Mouse (Mus musculus) CH12.LX (cell line): ENCODE measurements around the gene Sirt6. TPM values are rescaled to one million over a fixed set of nuclear protein-coding genes. Genes with fewer than 3 reads are reported as not detected.

Experiments used
- DNase-seq: peaks from one replicate; pipeline ENCODE4 v3.0.0-alpha.2; 2013; ENCODE audit errors: extremely low read depth
- H3K27ac ChIP-seq: 2 replicates; pipeline ENCODE4 v1.5.1; 2012; ENCODE audit warnings: low read depth, mild to moderate bottlenecking, control low read depth, moderate library complexity; ENCODE audit not compliant: insufficient read depth
- H3K27me3 ChIP-seq: replicated peaks from 2 replicates; pipeline ENCODE3; 2012; ENCODE audit warnings: inconsistent platforms
- H3K36me3 ChIP-seq, 2 experiments: replicated peaks in 1 of 2; 2 replicates each; pipeline versions ENCODE3 to v1.6.1; 2012; ENCODE audit warnings: inconsistent platforms in 1 of 2, low read length in 1 of 2, mild to moderate bottlenecking in 1 of 2, mixed read lengths in 1 of 2, moderate library complexity in 1 of 2; ENCODE audit not compliant: control insufficient read depth in 1 of 2, insufficient read depth in 1 of 2
- H3K4me1 ChIP-seq, 2 experiments: 2 replicates each; pipeline ENCODE4 v1.6.1; 2012; ENCODE audit warnings: inconsistent platforms in 1 of 2, moderate library complexity in 1 of 2; ENCODE audit not compliant: insufficient read depth in 2 of 2, control insufficient read depth in 1 of 2
- H3K4me2 ChIP-seq: 2 replicates; pipeline ENCODE4 v1.6.1; 2012; ENCODE audit warnings: low read depth, mild to moderate bottlenecking, control low read depth; ENCODE audit not compliant: poor library complexity, insufficient read depth, severe bottlenecking
- H3K4me3 ChIP-seq, 3 experiments: fragments of 150-350 bp in 1 of 3; sonication (generic) in 1 of 3; replicated peaks in 1 of 3; 2 replicates each; pipeline versions ENCODE3 to v1.5.1; 2011 to 2012; ENCODE audit warnings: low read depth in 2 of 3, low read length in 2 of 3, mild to moderate bottlenecking in 2 of 3, moderate library complexity in 2 of 3, control low read depth in 1 of 3, improper control_type of control experiment in 1 of 3, inconsistent platforms in 1 of 3, mixed read lengths in 1 of 3; ENCODE audit not compliant: poor library complexity in 1 of 3
- H3K79me2 ChIP-seq: replicated peaks from 2 replicates; pipeline ENCODE4 v1.6.1; 2012; ENCODE audit warnings: mild to moderate bottlenecking, moderate library complexity; ENCODE audit not compliant: control insufficient read depth, poor library complexity, insufficient read depth, severe bottlenecking; ENCODE audit errors: extremely low read depth
- H3K9ac ChIP-seq: 2 replicates; pipeline ENCODE4 v1.6.1; 2012; ENCODE audit warnings: low read depth, mild to moderate bottlenecking, control low read depth, moderate library complexity; ENCODE audit not compliant: insufficient read depth
- H3K9me3 ChIP-seq: replicated peaks from 2 replicates; pipeline ENCODE3; 2012; ENCODE audit warnings: low read length, inconsistent platforms, mixed read lengths
- BHLHE40 ChIP-seq: IDR thresholded peaks from 2 replicates; pipeline ENCODE4 v1.6.1; 2011; ENCODE audit warnings: mild to moderate bottlenecking, low read depth, low read length, improper control_type of control experiment
- CHD2 ChIP-seq: IDR thresholded peaks from 2 replicates; pipeline ENCODE4 v1.6.1; 2011; ENCODE audit warnings: low read length, improper control_type of control experiment
- CTCF ChIP-seq, 2 experiments: IDR thresholded peaks in 1 of 2; conservative IDR thresholded peaks in 1 of 2; 2 replicates each; pipeline ENCODE4 v1.5.1; 2011 to 2012; ENCODE audit warnings: low read depth in 2 of 2, low read length in 2 of 2, improper control_type of control experiment in 1 of 2, inconsistent platforms in 1 of 2, mild to moderate bottlenecking in 1 of 2, moderate library complexity in 1 of 2
- ELF1 ChIP-seq: IDR thresholded peaks from 2 replicates; pipeline ENCODE4 v1.6.1; 2014; ENCODE audit warnings: low read depth, mild to moderate bottlenecking, inconsistent platforms, low read length, improper control_type of control experiment
- EP300 ChIP-seq: IDR thresholded peaks from 2 replicates; pipeline ENCODE4 v1.6.1; 2011; ENCODE audit warnings: low read length, improper control_type of control experiment
- HCFC1 ChIP-seq: IDR thresholded peaks from 2 replicates; pipeline ENCODE4 v1.6.1; 2012; ENCODE audit warnings: low read depth, mild to moderate bottlenecking, inconsistent platforms, low read length, improper control_type of control experiment
- IRF4 ChIP-seq: IDR thresholded peaks from 2 replicates; pipeline ENCODE4 v1.6.1; 2014; ENCODE audit warnings: low read depth, mild to moderate bottlenecking, inconsistent platforms, low read length, improper control_type of control experiment
- JUN ChIP-seq: IDR thresholded peaks from 2 replicates; pipeline ENCODE4 v1.6.1; 2011; ENCODE audit warnings: low read depth, mild to moderate bottlenecking, low read length, improper control_type of control experiment, moderate library complexity; ENCODE audit not compliant: insufficient read depth
- JUND ChIP-seq: conservative IDR thresholded peaks from 2 replicates; pipeline ENCODE4 v1.6.1; 2011; ENCODE audit warnings: low read depth, low read length, improper control_type of control experiment
- KAT2A ChIP-seq: IDR thresholded peaks from 2 replicates; pipeline ENCODE4 v1.6.1; 2012; ENCODE audit warnings: low read length, improper control_type of control experiment, inconsistent platforms; ENCODE audit not compliant: insufficient replicate concordance
- MAFK ChIP-seq: IDR thresholded peaks from 2 replicates; pipeline ENCODE4 v1.6.1; 2011; ENCODE audit warnings: low read length, improper control_type of control experiment; ENCODE audit not compliant: insufficient replicate concordance
- MAX ChIP-seq: IDR thresholded peaks from 2 replicates; pipeline ENCODE4 v1.6.1; 2011; ENCODE audit warnings: low read length, improper control_type of control experiment
- MAZ ChIP-seq: IDR thresholded peaks from 2 replicates; pipeline ENCODE4 v1.6.1; 2012; ENCODE audit warnings: low read depth, mild to moderate bottlenecking, inconsistent platforms, low read length, improper control_type of control experiment, moderate library complexity
- MEF2A ChIP-seq: IDR thresholded peaks from 2 replicates; pipeline ENCODE4 v1.6.1; 2014; ENCODE audit warnings: low read depth, mild to moderate bottlenecking, inconsistent platforms, low read length, improper control_type of control experiment, borderline replicate concordance
- MXI1 ChIP-seq: IDR thresholded peaks from 2 replicates; pipeline ENCODE4 v1.6.1; 2011; ENCODE audit warnings: mild to moderate bottlenecking, low read depth, low read length, improper control_type of control experiment
- NELFE ChIP-seq: IDR thresholded peaks from 2 replicates; pipeline ENCODE4 v1.6.1; 2011; ENCODE audit warnings: low read depth, low read length, improper control_type of control experiment
- NRF1 ChIP-seq: IDR thresholded peaks from 2 replicates; pipeline ENCODE4 v1.6.1; 2014; ENCODE audit warnings: low read depth, mild to moderate bottlenecking, inconsistent platforms, low read length, improper control_type of control experiment, moderate library complexity
- RAD21 ChIP-seq: IDR thresholded peaks from 2 replicates; pipeline ENCODE4 v1.6.1; 2011; ENCODE audit warnings: low read depth, mild to moderate bottlenecking, low read length, improper control_type of control experiment, moderate library complexity
- RCOR1 ChIP-seq: conservative IDR thresholded peaks from 2 replicates; pipeline ENCODE4 v1.6.1; 2012; ENCODE audit warnings: low read depth, mild to moderate bottlenecking, inconsistent platforms, low read length, improper control_type of control experiment
- SIN3A ChIP-seq: IDR thresholded peaks from 2 replicates; pipeline ENCODE4 v1.6.1; 2012; ENCODE audit warnings: low read length, improper control_type of control experiment, inconsistent platforms
- SMC3 ChIP-seq: IDR thresholded peaks from 2 replicates; pipeline ENCODE4 v1.6.1; 2011; ENCODE audit warnings: low read depth, low read length, improper control_type of control experiment
- TBP ChIP-seq: conservative IDR thresholded peaks from 2 replicates; pipeline ENCODE4 v1.6.1; 2011; ENCODE audit warnings: low read depth, low read length, improper control_type of control experiment
- TCF12 ChIP-seq: IDR thresholded peaks from 2 replicates; pipeline ENCODE4 v1.6.1; 2014; ENCODE audit warnings: low read depth, mild to moderate bottlenecking, inconsistent platforms, low read length, improper control_type of control experiment
- UBTF ChIP-seq: IDR thresholded peaks from 2 replicates; pipeline ENCODE4 v1.6.1; 2012; ENCODE audit warnings: low read depth, mild to moderate bottlenecking, inconsistent platforms, low read length, improper control_type of control experiment, moderate library complexity
- USF1 ChIP-seq: IDR thresholded peaks from 2 replicates; pipeline ENCODE4 v1.6.1; 2014; ENCODE audit warnings: low read depth, mild to moderate bottlenecking, inconsistent platforms, low read length, improper control_type of control experiment
- USF2 ChIP-seq: conservative IDR thresholded peaks from 2 replicates; pipeline ENCODE4 v1.6.1; 2011; ENCODE audit warnings: low read depth, low read length, improper control_type of control experiment
- ZKSCAN1 ChIP-seq: IDR thresholded peaks from 2 replicates; pipeline ENCODE4 v1.6.1; 2012; ENCODE audit warnings: low read depth, inconsistent platforms, low read length, improper control_type of control experiment, borderline replicate concordance
- ZMIZ1 ChIP-seq: IDR thresholded peaks from 2 replicates; pipeline ENCODE4 v1.6.1; 2012; ENCODE audit warnings: low read depth, mild to moderate bottlenecking, inconsistent platforms, low read length, improper control_type of control experiment
- ZNF384 ChIP-seq: IDR thresholded peaks from 2 replicates; pipeline ENCODE4 v1.6.1; 2012; ENCODE audit warnings: low read depth, low read length, improper control_type of control experiment, inconsistent platforms
- dilution Hi-C: fragments of 300-500 bp; cut with MboI; formaldehyde crosslinking; loops from 2 replicates; pipeline ENCODE4 v1.14.3; 2020; ENCODE audit warnings: low sequenced_read_pairs; ENCODE audit not compliant: extremely low pct_unique_long_range_greater_than_20kb, extremely low pct_ligation_motif_present
- in situ Hi-C: fragments of 300-500 bp; cut with MboI; formaldehyde crosslinking; loops from 3 replicates; pipeline ENCODE4 v1.14.3; 2019; ENCODE audit warnings: low sequenced_read_pairs, low pct_ligation_motif_present, low pct_unique_long_range_greater_than_20kb, mixed read lengths
- polyA plus RNA-seq: library from polyadenylated mRNA; unstranded; fragments of >175 nt; gene quantifications from 2 replicates; pipeline ENCODE4 v1.2.1, GENCODE M21; 2012; ENCODE audit warnings: low read depth; ENCODE audit not compliant: insufficient read length
- total RNA-seq, 2 experiments: library from RNA; depleted of rRNA; stranded (reverse); fragments of 300-350 nt in 1 of 2; fragments of >200 nt in 1 of 2; gene quantifications; 2 replicates each; pipeline ENCODE4 v1.2.3; 2012 to 2014

The Sirt6 gene
- total and polyA plus RNA-seq, 3 experiments, result 16.9 to 36.4 (median 17.8) TPM

DNA sequence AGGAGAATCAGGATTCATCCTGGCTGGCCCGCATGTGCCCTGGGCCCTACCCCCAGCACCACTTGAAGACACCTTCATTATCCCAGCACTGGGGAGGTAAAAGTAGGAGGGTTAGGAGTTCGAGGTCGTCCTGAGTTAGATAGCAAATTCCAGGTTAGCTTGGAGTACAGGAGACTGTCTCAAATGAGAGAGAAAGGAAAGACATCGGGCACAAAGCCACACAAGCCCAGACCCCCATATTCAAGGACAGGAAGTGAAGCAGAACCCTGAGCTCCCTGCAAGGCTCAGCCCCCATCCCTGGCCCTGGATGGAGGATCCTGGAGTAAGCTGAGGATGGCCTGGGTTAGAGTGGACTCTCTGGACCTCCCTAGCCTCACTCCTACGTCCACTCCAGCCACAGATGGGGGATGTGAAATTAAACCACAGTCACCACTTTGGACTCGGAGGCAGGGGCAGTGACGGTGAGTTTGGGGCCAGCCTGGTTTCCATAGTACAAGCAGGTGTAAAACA is 26.1 kb downstream of the Sirt6 start:
- no peak for TF ChIP-seq MAX
- TF ChIP-seq EP300, result no peak
- TF ChIP-seq JUN, result no peak
- no peak for TF ChIP-seq TCF12
- no peak for TF ChIP-seq NELFE
- no peak for TF ChIP-seq TBP
- no peak for TF ChIP-seq RAD21
- TF ChIP-seq MAZ, result no peak
- TF ChIP-seq UBTF, result no peak
- no peak for TF ChIP-seq CHD2
- TF ChIP-seq ZNF384, result no peak
- TF ChIP-seq SIN3A, result no peak
- no peak for TF ChIP-seq ZKSCAN1
- no peak for TF ChIP-seq USF2
- no peak for TF ChIP-seq IRF4
- TF ChIP-seq MAFK, result no peak
- peak overlapping the region; percentile 25 for H3K4me2 ChIP-seq
- DNase-seq, result no peak
- H3K27me3 ChIP-seq, result peaks cover 53% of the 10 kb centered on the region
- no peak overlapping the region for H3K9ac ChIP-seq
- H3K36me3 ChIP-seq, result no peaks in the 10 kb centered on the region
- in situ Hi-C loops, result loop anchor here (5.0 to 10.0 kb wide), 2 partner anchors 39 to 107 kb away; partner anchors contain the start of gene Ncln
- H3K4me1 ChIP-seq, result peaks cover 22 to 29% of the 10 kb centered on the region in 2 experiments
- no peaks in the 10 kb centered on the region for H3K9me3 ChIP-seq
- no peak overlapping the region for H3K27ac ChIP-seq
- H3K79me2 ChIP-seq, result no peaks in the 10 kb centered on the region
- dilution Hi-C loops, result no loop called here
- peak overlapping the region in 1 of 3 experiments; percentile 24 for H3K4me3 ChIP-seq

DNA sequence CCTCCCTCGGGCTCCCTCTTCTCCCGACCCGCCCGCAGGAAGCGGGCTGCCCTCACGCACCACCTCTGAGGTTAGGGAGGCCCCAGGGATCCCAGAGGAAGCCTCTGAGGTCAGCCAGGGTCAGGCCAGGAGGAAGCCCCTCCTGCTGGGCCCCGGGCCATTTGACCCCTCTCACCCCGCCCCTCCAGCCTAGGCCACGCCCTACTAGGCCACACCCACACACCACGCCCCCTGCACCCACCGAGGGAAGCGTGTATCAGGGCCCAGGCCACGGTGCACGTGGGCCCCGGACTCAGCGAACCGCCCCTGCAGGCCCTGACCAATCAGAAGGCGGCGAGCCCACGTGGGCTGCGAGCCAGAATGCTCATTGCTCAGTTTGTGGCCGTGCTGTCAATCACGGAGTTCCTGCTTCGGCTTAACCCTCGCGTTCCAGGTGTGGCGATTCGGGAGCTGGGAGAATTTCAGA is 26.8 kb downstream of the Sirt6 start, which contains the start of gene Tle6:
Gene Tle6 (minus strand): TSS at position 336 of the 466 bp plus-strand sequence.
- H3K36me3 ChIP-seq, result no peaks in the 10 kb centered on the region
- no peak within 1 kb of the TSS for H3K9ac ChIP-seq
- H3K27ac ChIP-seq, result no peak within 1 kb of the TSS
- H3K9me3 ChIP-seq, result no peaks in the 10 kb centered on the region
- peaks cover 60% of the 10 kb centered on the region for H3K27me3 ChIP-seq
- dilution Hi-C loops, result no loop called here
- H3K4me3 ChIP-seq, result peak within 1 kb of the TSS in 1 of 3 experiments; percentile 24
- H3K79me2 ChIP-seq, result no peaks in the 10 kb centered on the region
- peak; percentile 82 for DNase-seq
- in situ Hi-C loops, result loop anchor here (5.0 to 10.0 kb wide), 2 partner anchors 38 to 106 kb away; partner anchors contain the start of gene Ncln
- H3K4me1 ChIP-seq, result peaks cover 22 to 29% of the 10 kb centered on the region in 2 experiments
- H3K4me2 ChIP-seq, result peak within 1 kb of the TSS; percentile 66
- TF ChIP-seq ZKSCAN1, result no peak
- TF ChIP-seq BHLHE40, result peak; percentile 88
- peak; percentile 71 for TF ChIP-seq CHD2
- peak; percentile 19; the same call in 1 of the 2 replicates for TF ChIP-seq EP300
- TF ChIP-seq MEF2A, result 0 out of 2 replicates have a peak, but pooled peaks have one; percentile 9
- TF ChIP-seq TCF12, result peak; percentile 28; the same call in 1 of the 2 replicates
- TF ChIP-seq MXI1, result peak; percentile 89
- TF ChIP-seq CTCF (conservative IDR thresholded peaks at IDR 0.05 in 1 of 2, IDR thresholded peaks at IDR 0.05 in 1 of 2; ENCODE audit: low read depth in 2 of 2, low read length in 2 of 2), result no peak
- TF ChIP-seq SIN3A, result peak; percentile 41; the same call in 1 of the 2 replicates
- 0 out of 2 replicates have a peak, but pooled peaks have one; percentile 55 for TF ChIP-seq RCOR1
- peak; percentile 30; the same call in 1 of the 2 replicates for TF ChIP-seq ELF1
- peak; percentile 94 for TF ChIP-seq MAX
- TF ChIP-seq ZNF384, result no peak
- 0 out of 2 replicates have a peak, but pooled peaks have one; percentile 12 for TF ChIP-seq NRF1
- TF ChIP-seq USF1, result peak; percentile 82
- TF ChIP-seq TBP, result no peak
- 0 out of 2 replicates have a peak, but pooled peaks have one; percentile 32 for TF ChIP-seq ZMIZ1
- TF ChIP-seq JUN, result no peak
- TF ChIP-seq KAT2A, result no peak
- peak; percentile 19; the same call in 1 of the 2 replicates for TF ChIP-seq HCFC1
- TF ChIP-seq USF2, result peak; percentile 52; the same call in 1 of the 2 replicates
- no peak for TF ChIP-seq JUND
- no peak for TF ChIP-seq RAD21
- 0 out of 2 replicates have a peak, but pooled peaks have one; percentile 33 for TF ChIP-seq NELFE
- TF ChIP-seq SMC3, result no peak
